Mouse (Mus musculus) ES-Bruce4 (cell line): Measurements from ENCODE around the gene Rph3al. TPM values are rescaled to one million over a fixed set of nuclear protein-coding genes. Genes with fewer than 3 reads are reported as not detected.

Experiments
- H3K27ac ChIP-seq: 2 replicates; pipeline ENCODE4 v1.5.1; 2012; ENCODE audit warnings: low read length, inconsistent platforms; ENCODE audit not compliant: insufficient read depth
- H3K27me3 ChIP-seq: 2 replicates; pipeline ENCODE4 v1.6.1; 2012; ENCODE audit warnings: mild to moderate bottlenecking, low read length, inconsistent platforms; ENCODE audit not compliant: control insufficient read depth, poor library complexity, insufficient read depth, severe bottlenecking
- H3K36me3 ChIP-seq: 2 replicates; pipeline ENCODE4 v1.6.1; 2012; ENCODE audit warnings: inconsistent platforms, mild to moderate bottlenecking, low read length, moderate library complexity; ENCODE audit not compliant: control insufficient read depth, poor library complexity, insufficient read depth, severe bottlenecking
- H3K4me1 ChIP-seq: one replicate; pipeline ENCODE4 v1.8.1; 2011; ENCODE audit warnings: low read length; ENCODE audit not compliant: control insufficient read depth, insufficient read depth
- H3K4me3 ChIP-seq: 2 replicates; pipeline ENCODE4 v1.5.1; 2011; ENCODE audit warnings: low read depth, mild to moderate bottlenecking, low read length
- H3K9ac ChIP-seq: 2 replicates; pipeline ENCODE4 v1.6.1; 2012; ENCODE audit warnings: low read depth, mild to moderate bottlenecking, inconsistent platforms; ENCODE audit not compliant: poor library complexity, severe bottlenecking
- H3K9me3 ChIP-seq: replicated peaks from 2 replicates; pipeline ENCODE4 v1.6.1; 2012; ENCODE audit warnings: mild to moderate bottlenecking, low read length, inconsistent platforms; ENCODE audit not compliant: control insufficient read depth, poor library complexity, insufficient read depth, severe bottlenecking
- CTCF ChIP-seq: IDR thresholded peaks from one replicate; pipeline ENCODE4 v1.8.1; 2011; ENCODE audit warnings: low read depth, low read length
- EP300 ChIP-seq: IDR thresholded peaks from 2 replicates; pipeline ENCODE4 v1.6.1; 2011; ENCODE audit warnings: low read depth, low read length; ENCODE audit not compliant: insufficient read depth
- POLR2A ChIP-seq: IDR thresholded peaks from one replicate; pipeline ENCODE4 v1.8.1; 2011; ENCODE audit warnings: low read length; ENCODE audit not compliant: insufficient read depth
- polyA plus RNA-seq: library from polyadenylated mRNA; stranded (reverse); fragments of >200 nt; gene quantifications from 2 replicates; pipeline ENCODE4 v1.2.4, GENCODE M21; 2011; ENCODE audit warnings: low read depth; ENCODE audit not compliant: missing spikeins, insufficient read depth, insufficient read length

Rph3al gene
- polyA plus RNA-seq, 1 experiment = 3.7 TPM

DNA sequence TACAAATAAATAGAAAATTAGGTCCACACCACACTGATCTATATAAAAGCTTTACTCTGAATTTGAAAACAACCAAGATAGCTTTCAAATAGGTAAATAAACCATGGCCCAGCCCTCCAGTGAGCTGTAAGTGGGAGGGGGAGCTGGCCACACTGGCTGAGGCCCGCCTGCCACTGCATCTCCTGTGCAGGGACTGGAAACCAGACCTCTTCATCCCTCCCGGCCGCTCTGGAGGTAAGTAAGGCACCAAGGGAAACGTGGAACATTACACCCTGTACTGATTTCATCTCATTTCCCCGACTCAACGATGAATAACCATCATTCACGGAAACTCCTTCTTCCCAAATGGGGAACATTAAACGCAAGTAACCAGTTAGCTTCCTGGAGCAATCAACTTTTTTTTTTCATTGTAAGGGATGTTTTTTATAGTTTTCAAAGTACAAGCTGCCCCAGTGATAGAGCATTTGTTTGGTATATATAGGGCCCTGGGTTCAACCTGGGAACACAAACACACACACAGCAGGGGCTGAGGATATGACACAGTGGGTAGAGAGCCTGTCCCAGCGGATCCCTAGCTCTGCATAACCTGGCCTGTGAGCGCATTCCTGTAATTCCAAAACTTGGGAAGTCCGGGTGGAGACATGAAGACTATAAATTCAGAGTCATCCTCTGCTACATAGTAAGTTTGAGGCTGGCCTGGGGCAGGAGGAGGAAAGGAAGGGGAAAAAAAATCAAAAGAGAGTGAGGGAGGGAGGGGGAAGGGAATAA, 7.1 kb downstream of the Rph3al start:
- no peak overlapping the region for H3K27ac ChIP-seq
- H3K36me3 ChIP-seq = no peaks in the 10 kb centered on the region
- no peaks in the 10 kb centered on the region for H3K9me3 ChIP-seq
- H3K4me3 ChIP-seq = no peak overlapping the region
- no peak overlapping the region for H3K9ac ChIP-seq
- H3K4me1 ChIP-seq = no peaks in the 10 kb centered on the region
- H3K27me3 ChIP-seq = no peaks in the 10 kb centered on the region
- TF ChIP-seq POLR2A = no peak
- no peak for TF ChIP-seq EP300
- no peak for TF ChIP-seq CTCF

GRCm38 (mm10) chr11:75930208-75930607, 8.0 kb downstream of the Rph3al start:
- no peak overlapping the region for H3K4me3 ChIP-seq
- H3K27me3 ChIP-seq = no peaks in the 10 kb centered on the region
- no peaks in the 10 kb centered on the region for H3K36me3 ChIP-seq
- H3K9me3 ChIP-seq = no peaks in the 10 kb centered on the region
- H3K4me1 ChIP-seq = no peaks in the 10 kb centered on the region
- TF ChIP-seq CTCF (no peak), POLR2A (no peak), EP300 (no peak)
- no peak overlapping the region for H3K27ac ChIP-seq
- no peak overlapping the region for H3K9ac ChIP-seq

- no peak overlapping the region for H3K27ac ChIP-seq
- H3K27me3 ChIP-seq = no peaks in the 10 kb centered on the region
- no peak overlapping the region for H3K4me3 ChIP-seq
- H3K36me3 ChIP-seq = no peaks in the 10 kb centered on the region
- no peak overlapping the region for H3K9ac ChIP-seq
- no peaks in the 10 kb centered on the region for H3K9me3 ChIP-seq
- H3K4me1 ChIP-seq = no peaks in the 10 kb centered on the region
- no peak for TF ChIP-seq POLR2A
- TF ChIP-seq CTCF = no peak
- TF ChIP-seq EP300 = no peak
These were observed 10.3 kb downstream of the Rph3al start for GRCm38 (mm10) chr11:75927881-75928280.

- Histone ChIP-seq H3K27ac (no peak overlapping the region), H3K4me1 (no peaks in the 10 kb centered on the region), H3K9ac (no peak overlapping the region), H3K36me3 (no peaks in the 10 kb centered on the region), H3K27me3 (no peaks in the 10 kb centered on the region), H3K9me3 (no peaks in the 10 kb centered on the region), H3K4me3 (no peak overlapping the region)
- TF ChIP-seq EP300 = no peak
These were observed 11.6 kb downstream of the Rph3al start for GRCm38 (mm10) chr11:75926431-75927312.

GRCm38 (mm10) chr11:75925801-75926200, 12.4 kb downstream of the Rph3al start:
- no peaks in the 10 kb centered on the region for H3K36me3 ChIP-seq
- no peaks in the 10 kb centered on the region for H3K4me1 ChIP-seq
- TF ChIP-seq CTCF (no peak), POLR2A (no peak), EP300 (no peak)
- H3K9ac ChIP-seq = no peak overlapping the region
- no peaks in the 10 kb centered on the region for H3K27me3 ChIP-seq
- no peak overlapping the region for H3K4me3 ChIP-seq
- H3K9me3 ChIP-seq = no peaks in the 10 kb centered on the region
- no peak overlapping the region for H3K27ac ChIP-seq

- H3K9me3 ChIP-seq = no peaks in the 10 kb centered on the region
- no peak overlapping the region for H3K4me3 ChIP-seq
- H3K27me3 ChIP-seq = no peaks in the 10 kb centered on the region
- H3K4me1 ChIP-seq = no peaks in the 10 kb centered on the region
- no peak overlapping the region for H3K27ac ChIP-seq
- H3K36me3 ChIP-seq = no peaks in the 10 kb centered on the region
- TF ChIP-seq EP300 = no peak
- no peak for TF ChIP-seq POLR2A
- TF ChIP-seq CTCF = no peak
- no peak overlapping the region for H3K9ac ChIP-seq
These were observed 15.5 kb downstream of the Rph3al start for GRCm38 (mm10) chr11:75922741-75923140.
